Mouse (Mus musculus) erythroblast, embryonic 14.5 days (primary cell): ENCODE data around the gene Cldn11. TPM values are rescaled to one million over a fixed set of nuclear protein-coding genes. Genes with fewer than 3 reads are reported as not detected.
A peak's percentile ranks its signal among the peaks of the same experiment; 100 is the strongest.
"Not testable (repeated sequence)": the region's sequence is repeated elsewhere in the genome, so short reads cannot be mapped to it uniquely, and the experiment has no call there.

Experiments used
- H3K27me3 ChIP-seq: 2 replicates; pipeline ENCODE4 v1.6.1; 2012; ENCODE audit warnings: inconsistent platforms; ENCODE audit not compliant: control insufficient read depth
- H3K36me3 ChIP-seq: 2 replicates; pipeline ENCODE4 v1.6.1; 2012; ENCODE audit warnings: mild to moderate bottlenecking, inconsistent platforms; ENCODE audit not compliant: control insufficient read depth
- H3K4me1 ChIP-seq: 2 replicates; pipeline ENCODE4 v1.6.1; 2012; ENCODE audit warnings: inconsistent platforms; ENCODE audit not compliant: control insufficient read depth
- H3K4me3 ChIP-seq: replicated peaks from 2 replicates; pipeline ENCODE3; 2012; ENCODE audit warnings: moderate library complexity, mild to moderate bottlenecking, inconsistent platforms
- H3K9me3 ChIP-seq: 2 replicates; pipeline ENCODE4 v1.6.1; 2012; ENCODE audit warnings: low read length, inconsistent platforms, mixed read lengths; ENCODE audit not compliant: control insufficient read depth
- GATA1 ChIP-seq: IDR thresholded peaks from 2 replicates; pipeline ENCODE4 v1.6.1; 2012; ENCODE audit warnings: low read length, inconsistent platforms, mixed read lengths
- TAL1 ChIP-seq: IDR thresholded peaks from 3 replicates; pipeline ENCODE4 v1.6.1; 2012; ENCODE audit warnings: low read length, inconsistent platforms, mixed read lengths
- polyA plus RNA-seq: library from polyadenylated mRNA; stranded (reverse); fragments of >175 nt; gene quantifications from 2 replicates; pipeline ENCODE4 v1.2.3, GENCODE M21; 2012

Gene Cldn11
- polyA plus RNA-seq, 1 experiment, result not detected

DNA sequence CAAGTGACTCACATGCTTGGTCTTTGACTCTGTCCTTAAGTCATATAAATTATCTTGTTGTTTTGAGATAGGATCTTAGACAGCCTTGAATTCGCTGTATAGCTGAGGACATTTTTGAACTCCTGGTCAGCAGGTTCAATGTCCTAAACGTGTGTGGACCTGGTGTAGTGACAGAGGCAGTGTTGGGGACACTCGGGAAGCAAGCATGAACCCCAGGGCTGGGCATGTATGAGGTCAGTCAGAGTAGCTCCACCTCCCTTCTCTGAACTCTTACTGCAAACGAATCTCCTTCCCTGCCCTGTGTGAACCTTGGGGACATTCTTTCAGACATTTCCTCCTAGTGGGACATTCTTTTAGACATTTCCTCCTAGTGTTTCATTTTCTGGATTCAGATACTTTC, 20.0 kb upstream of the Cldn11 start:
- peaks cover 27% of the 10 kb centered on the region for H3K4me1 ChIP-seq
- H3K9me3 ChIP-seq, result no peaks in the 10 kb centered on the region
- TF ChIP-seq TAL1, result no peak
- TF ChIP-seq GATA1, result no peak
- H3K27me3 ChIP-seq, result peaks cover 8% of the 10 kb centered on the region
- H3K36me3 ChIP-seq, result no peaks in the 10 kb centered on the region
- no peak overlapping the region for H3K4me3 ChIP-seq

DNA sequence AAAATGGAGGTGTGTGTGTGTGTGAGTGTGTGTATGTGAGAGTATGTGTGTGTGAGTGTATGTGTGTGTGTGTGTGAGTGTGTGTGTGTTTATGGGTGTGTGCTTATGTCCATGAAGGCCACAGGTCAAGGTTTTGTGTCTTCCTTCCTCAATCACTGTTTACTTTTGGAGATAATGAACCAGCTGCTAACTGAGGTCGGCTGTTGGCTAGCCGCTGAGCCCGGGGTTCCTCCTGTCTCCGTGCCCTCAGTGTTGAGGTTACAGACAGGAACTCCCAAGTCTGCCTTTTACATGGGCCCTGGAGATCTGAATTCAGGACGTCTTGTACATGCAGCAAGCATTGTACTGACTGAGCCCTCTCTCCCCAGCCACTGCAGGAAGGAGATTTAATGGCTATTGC, 16.1 kb upstream of the Cldn11 start:
- peak overlapping the region; percentile 32 for H3K4me3 ChIP-seq
- H3K27me3 ChIP-seq, result peaks cover 8% of the 10 kb centered on the region
- H3K36me3 ChIP-seq, result no peaks in the 10 kb centered on the region
- peaks cover 48% of the 10 kb centered on the region for H3K4me1 ChIP-seq
- H3K9me3 ChIP-seq, result no peaks in the 10 kb centered on the region
- TF ChIP-seq TAL1 (no peak), GATA1 (no peak)

DNA sequence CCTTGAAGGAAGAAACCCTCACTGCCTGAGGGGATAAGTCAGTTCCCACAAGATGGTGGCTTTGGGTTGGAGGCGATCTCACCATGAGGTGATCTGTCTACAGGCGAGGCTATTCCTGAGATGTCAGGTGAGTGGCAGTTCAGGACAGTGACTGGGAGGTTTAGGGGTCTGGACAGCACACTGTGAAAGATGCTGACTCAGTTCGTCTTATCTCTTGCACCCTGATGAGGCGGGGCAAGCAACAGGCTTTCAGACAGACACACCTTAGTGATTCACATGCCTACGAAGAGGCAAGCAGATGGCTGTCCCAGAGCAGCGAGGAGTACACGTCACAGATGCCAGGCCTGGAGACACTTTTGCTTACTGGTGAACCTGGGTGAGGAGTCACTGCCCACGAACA, 15.5 kb upstream of the Cldn11 start:
- no peaks in the 10 kb centered on the region for H3K9me3 ChIP-seq
- H3K36me3 ChIP-seq, result no peaks in the 10 kb centered on the region
- peaks cover 48% of the 10 kb centered on the region for H3K4me1 ChIP-seq
- peak; percentile 77 for TF ChIP-seq GATA1
- TF ChIP-seq TAL1, result peak; percentile 58
- peak overlapping the region; percentile 32 for H3K4me3 ChIP-seq
- H3K27me3 ChIP-seq, result peaks cover 8% of the 10 kb centered on the region

DNA sequence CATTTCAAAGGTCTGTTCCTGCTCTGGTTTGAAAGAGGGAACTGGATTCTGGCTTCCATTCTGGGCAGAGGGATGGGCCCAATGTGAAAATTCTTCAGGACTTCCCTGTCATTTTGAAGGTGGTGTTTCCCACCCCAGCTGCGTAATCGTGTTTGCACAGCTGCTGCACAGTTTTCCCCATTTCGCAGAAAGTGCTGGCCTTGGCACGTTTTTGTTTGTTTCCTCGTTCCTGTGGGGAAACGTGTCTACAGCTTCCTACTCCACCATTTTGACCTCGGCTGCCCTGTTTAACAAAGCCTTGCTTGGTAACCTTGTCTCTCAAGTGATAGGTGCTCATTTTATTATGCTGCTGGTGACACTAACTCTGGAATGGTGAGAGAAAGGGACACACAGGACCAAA, 15.0 kb upstream of the Cldn11 start:
- peaks cover 8% of the 10 kb centered on the region for H3K27me3 ChIP-seq
- H3K36me3 ChIP-seq, result no peaks in the 10 kb centered on the region
- H3K4me1 ChIP-seq, result peaks cover 48% of the 10 kb centered on the region
- TF ChIP-seq TAL1 (no peak; the same call in 2 of the 3 replicates), GATA1 (no peak)
- peak overlapping the region; percentile 19 for H3K4me3 ChIP-seq
- no peaks in the 10 kb centered on the region for H3K9me3 ChIP-seq

DNA sequence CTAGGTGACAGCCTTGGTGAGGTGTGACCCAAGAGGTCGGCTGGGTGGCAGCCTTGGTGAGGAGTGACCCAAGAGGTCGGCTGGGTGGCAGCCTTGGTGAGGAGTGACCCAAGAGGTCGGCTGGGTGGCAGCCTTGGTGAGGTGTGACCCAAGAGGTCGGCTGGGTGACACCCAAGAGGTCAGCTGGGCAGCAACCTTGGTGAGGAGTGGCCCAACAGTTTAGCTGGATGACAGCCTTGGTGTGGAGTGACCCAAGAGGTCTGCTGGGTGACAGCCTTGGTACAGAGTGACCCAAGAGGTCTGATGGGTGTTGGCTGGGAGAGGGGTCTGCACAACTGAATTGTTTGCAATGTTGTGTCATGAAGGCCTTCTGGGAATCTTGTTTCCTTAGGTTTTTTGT, 13.1 kb upstream of the Cldn11 start:
- H3K36me3 ChIP-seq, H3K27me3 ChIP-seq, H3K9me3 ChIP-seq, H3K4me3 ChIP-seq: not testable (repeated sequence)
- peaks cover 43% of the 10 kb centered on the region for H3K4me1 ChIP-seq

DNA sequence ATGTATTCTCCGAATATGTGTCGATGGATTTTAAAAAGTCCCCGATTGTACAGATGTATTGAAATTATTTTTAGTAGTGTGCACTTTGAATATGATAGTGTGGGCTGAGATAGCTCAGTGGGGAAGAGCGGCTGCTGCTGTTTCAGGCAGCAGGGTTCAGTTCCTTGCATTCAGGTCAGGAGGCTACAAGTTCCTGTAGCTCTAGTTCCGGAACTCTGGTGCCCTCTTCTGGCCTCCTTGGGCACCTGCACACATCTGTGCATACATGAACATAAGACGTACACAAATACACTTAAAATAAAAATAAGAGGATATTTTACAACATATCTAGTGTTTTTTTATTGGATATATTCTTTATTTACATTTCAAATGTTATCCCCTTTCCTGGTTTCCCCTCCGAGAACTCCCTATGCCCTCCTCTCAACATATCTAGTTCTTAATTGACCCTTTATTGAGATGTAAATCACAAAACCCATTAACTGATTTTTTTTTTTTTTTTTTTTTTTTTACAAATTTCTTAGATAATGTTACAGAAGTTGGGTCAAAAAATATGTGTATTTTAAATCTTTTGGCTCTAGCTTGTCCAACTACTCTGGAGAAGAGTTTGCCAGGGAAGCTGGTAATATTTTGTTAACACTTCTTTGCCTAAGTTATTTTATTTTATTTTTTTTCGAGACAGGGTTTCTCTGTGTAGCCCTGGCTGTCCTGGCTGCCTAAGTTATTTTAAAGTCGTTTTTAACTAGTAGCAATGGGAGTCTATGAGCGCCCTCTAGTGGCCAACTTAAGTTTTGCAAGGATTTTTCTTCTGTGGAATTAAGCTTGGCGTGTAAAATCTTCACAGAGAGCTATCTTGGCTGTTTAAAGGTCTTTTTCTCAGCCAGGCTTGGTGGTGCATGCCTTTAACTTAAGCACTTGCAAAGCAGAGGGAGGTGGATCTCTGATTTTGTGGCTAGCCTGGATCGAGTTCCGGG, 11.0 kb upstream of the Cldn11 start:
- TF ChIP-seq TAL1 (no peak), GATA1 (no peak)
- Histone ChIP-seq H3K27me3 (no peaks in the 10 kb centered on the region), H3K4me1 (peaks cover 31% of the 10 kb centered on the region), H3K9me3 (no peaks in the 10 kb centered on the region), H3K4me3 (no peak overlapping the region), H3K36me3 (no peaks in the 10 kb centered on the region)

DNA sequence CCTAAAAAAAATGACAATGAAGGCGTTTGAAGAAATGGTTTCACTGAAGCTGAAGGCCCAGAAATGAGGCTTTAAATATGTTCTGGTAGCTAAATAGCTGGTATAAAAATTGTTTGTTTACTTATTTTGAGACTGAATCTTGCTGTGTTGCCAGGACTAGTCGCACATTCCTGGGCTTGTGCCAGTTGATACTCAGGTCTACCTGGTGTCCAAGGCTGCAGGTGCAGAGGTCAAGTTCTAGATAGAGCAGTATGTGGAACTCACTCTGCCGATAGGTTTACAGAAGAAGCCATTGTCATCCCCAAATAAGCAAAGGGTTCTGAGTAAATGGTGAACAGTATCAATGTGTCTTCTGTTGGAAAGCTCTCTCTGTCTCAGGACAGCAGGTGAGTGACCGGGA, 8.1 kb upstream of the Cldn11 start:
- Histone ChIP-seq H3K4me3 (no peak overlapping the region), H3K27me3 (no peaks in the 10 kb centered on the region), H3K9me3 (no peaks in the 10 kb centered on the region), H3K36me3 (no peaks in the 10 kb centered on the region), H3K4me1 (peaks cover 4% of the 10 kb centered on the region)
- TF ChIP-seq TAL1 (no peak), GATA1 (no peak)

DNA sequence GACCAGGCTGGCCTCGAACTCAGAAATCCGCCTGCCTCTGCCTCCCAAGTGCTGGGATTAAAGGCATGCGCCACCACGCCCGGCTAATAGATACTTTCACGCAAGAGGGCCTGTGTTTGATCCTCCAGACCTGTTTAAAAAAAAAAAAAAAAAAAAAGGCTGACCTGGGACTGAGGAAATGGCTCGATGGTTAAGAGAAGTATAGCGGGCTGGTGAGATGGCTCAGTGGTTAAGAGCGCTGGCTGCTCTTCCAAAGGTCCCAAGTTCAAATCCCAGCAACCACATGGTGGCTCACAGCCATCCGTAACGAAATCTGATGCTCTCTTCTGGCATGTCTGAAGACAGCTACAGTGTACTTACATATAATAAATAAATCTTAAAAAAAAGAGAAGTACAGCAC, 4.5 kb upstream of the Cldn11 start:
- H3K27me3 ChIP-seq, result peaks cover 14% of the 10 kb centered on the region
- not testable (repeated sequence) for H3K36me3 ChIP-seq, H3K4me1 ChIP-seq, H3K9me3 ChIP-seq, H3K4me3 ChIP-seq

DNA sequence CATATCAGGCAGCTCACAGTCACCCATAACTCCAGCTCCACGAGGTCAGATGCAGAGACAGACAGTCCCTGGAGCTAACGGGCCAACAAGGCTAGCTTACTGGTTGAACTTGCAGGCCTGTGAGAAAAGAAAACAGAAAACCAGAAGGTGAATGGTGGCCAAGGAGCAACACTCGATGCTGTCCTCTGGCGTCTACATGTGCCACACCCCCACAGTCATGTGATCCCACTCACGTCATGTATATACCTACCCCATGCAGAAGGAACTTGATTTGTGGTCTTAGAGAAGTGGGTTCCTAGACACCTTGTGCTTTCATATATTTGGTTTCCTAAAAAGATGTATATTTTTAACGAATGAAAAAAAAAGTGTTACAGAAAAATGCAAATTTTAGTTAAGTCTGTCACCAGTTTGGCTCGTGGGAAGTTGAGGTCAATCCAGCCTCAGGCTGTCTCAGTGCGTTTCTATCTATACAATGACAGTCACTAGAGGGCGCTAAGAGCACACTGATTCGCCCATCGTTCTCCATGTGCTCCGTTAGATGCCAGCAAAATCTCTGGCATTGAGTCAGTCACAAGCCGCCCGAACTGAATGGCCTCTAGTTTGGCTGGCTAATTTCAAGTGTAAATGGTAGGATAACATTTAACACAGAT, 4.0 kb upstream of the Cldn11 start:
- TF ChIP-seq TAL1 (no peak), GATA1 (no peak)
- no peaks in the 10 kb centered on the region for H3K9me3 ChIP-seq
- no peaks in the 10 kb centered on the region; the same call in none of the 2 replicates for H3K4me1 ChIP-seq
- no peaks in the 10 kb centered on the region for H3K36me3 ChIP-seq
- H3K4me3 ChIP-seq, result no peak overlapping the region
- H3K27me3 ChIP-seq, result peaks cover 17% of the 10 kb centered on the region
